Mouse (Mus musculus) adrenal gland (tissue): Measurements from ENCODE around the gene Muc5b.
"Not testable (repeated sequence)": the region's sequence is repeated elsewhere in the genome, so short reads cannot be mapped to it uniquely, and the experiment has no call there.

Experiments used
- intact Hi-C: fragments of 180-260 bp; cut with DNase I; formaldehyde crosslinking; loops from one replicate; pipeline ENCODE4 v1.15.1; 2025
- long read RNA-seq, 2 experiments: library from polyadenylated mRNA; unstranded; transcript quantifications; one replicate each; pipeline ENCODE4 v2.0.0; 2020; ENCODE audit warnings: borderline replicate concordance in 1 of 2; ENCODE audit not compliant: insufficient replicate concordance in 1 of 2

Gene Muc5b
- long read RNA-seq, experiment 1 = 0 reads
- long read RNA-seq, experiment 2 = 0 reads

DNA sequence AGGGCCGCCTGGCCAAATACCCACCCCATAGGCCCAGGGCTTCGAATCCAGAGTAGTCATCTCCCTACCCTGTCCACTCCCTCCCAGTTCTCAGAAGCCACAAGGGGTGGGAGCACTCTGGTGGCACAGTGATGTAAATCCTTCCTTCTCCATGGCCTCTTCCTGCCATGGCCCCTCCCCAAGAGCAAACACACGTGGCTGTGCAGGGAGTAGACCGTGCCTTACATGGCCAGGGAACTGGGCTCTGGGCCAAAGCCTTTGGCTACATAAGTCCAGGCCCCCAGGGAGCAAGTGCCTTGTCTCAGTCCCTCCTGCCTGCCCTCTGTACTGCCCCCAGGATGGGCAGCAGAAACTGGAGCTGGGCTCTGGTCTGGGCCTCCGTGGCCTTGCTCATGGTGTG is at the start of gene Muc5b:
Gene Muc5b, plus strand, starts transcription at position 292 of the 400 bp plus-strand sequence.
- intact Hi-C loops = no loop called here

DNA sequence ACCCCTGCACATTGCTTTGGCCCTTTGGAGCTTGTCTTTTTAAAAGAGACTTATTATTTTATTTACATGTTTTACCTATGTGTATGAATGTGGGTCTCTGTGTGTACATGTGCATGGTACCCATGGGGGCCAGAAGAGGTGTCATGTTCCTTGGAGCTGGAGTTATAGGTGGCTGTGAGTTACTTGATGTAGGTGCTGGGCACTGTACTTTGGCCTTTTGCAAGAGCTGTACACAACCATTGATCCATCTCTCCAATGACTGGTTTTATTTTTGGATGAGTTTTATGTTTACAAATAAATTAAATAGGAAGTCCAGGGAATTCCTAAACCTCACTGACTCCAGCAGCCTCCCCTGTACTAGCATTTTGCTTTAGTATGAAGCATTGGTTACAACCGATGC is 44.6 kb upstream of the Muc5b start:
- intact Hi-C loops = no loop called here

DNA sequence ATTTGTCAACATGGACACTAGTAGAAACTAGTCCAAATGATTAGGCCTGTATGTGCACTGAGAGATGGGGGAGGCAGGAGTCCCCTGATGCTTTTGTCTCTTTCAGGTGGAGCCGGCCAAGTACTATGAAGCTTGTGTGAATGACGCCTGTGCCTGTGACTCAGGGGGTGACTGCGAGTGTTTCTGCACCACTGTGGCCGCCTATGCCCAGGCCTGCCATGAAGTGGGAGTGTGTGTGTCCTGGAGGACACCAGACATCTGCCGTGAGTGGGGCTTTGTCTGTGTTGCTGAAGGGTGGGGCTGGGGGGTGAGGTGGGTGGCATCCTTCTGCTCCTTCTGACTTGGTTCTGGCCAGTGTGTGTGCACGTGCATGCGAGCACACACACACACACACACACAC is 35.7 kb upstream of the Muc5b start:
- intact Hi-C loops = no loop called here

DNA sequence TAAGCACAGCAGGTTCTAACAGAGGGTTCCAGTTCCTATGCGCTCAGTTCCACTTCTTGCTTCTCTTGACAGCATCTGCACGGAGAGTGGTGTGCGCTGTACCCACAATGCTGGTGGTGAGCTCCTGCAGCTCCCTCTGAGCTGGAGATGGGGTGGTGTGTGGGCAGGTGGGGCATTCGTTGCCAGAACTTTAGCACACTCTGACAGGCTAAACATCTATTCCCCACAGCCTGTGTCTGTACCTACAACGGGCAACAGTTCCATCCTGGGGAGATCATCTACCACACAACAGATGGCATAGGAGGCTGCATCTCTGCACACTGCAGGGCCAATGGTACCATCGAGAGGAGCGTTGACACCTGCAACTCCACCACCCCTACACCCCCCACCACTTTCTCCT is 33.5 kb upstream of the Muc5b start:
- intact Hi-C loops = no loop called here

DNA sequence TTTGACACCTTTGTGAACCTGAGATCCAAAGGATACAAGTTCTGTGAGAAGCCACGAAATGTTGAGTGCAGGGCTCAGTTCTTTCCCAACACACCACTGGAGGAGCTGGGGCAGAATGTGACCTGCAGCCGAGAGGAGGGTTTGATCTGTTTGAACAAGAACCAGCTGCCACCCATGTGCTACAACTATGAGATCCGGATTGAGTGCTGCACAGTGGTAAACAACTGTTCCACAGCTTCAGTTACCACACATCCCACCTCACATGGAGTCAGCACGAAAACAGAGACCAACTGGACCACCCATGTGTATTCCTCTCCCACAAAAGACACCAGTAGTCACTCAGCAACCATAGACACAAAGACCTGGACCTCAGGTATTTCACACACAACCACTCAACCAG is 31.0 kb upstream of the Muc5b start:
- intact Hi-C loops = not testable (repeated sequence)

DNA sequence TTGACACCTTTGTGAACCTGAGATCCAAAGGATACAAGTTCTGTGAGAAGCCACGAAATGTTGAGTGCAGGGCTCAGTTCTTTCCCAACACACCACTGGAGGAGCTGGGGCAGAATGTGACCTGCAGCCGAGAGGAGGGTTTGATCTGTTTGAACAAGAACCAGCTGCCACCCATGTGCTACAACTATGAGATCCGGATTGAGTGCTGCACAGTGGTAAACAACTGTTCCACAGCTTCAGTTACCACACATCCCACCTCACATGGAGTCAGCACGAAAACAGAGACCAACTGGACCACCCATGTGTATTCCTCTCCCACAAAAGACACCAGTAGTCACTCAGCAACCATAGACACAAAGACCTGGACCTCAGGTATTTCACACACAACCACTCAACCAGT is 28.9 kb upstream of the Muc5b start:
- intact Hi-C loops = not testable (repeated sequence)

DNA sequence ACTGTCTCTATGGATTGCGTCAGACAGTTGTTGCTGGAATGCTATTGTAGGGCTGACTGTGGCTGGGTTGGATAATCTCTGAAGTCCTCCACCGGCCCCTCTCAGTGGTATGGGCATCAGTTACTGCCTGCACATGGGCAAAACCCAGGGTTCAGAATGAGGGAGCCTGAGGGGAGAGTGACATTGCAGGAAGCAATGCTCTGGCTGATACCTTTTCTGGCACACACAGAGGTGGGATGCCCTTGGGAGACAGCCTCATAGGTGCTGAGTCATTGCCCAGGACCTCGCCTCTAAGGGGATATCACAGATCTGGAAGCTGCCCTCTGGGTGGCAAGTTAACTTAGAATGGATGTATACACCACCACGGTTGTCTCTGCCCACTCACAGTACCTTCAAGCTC is 25.5 kb upstream of the Muc5b start:
- intact Hi-C loops = no loop called here

DNA sequence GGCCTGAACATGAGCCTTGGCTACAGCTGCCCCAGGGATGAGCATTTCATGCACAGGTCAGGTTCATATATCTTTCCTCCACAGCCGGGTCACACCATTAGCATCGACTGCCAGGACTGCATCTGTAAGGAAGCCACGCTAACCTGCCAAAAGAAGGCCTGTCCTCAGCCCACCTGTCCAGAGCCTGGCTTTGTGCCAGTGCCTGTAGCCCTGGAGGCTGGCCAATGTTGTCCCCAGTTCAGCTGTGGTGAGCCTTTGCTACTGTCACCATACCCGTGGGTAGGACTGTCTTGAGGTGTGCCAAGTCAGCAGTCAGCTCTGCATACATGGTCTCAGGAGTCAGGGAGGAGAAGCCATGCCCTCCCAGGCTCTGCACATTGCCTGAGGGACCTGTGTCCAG is 23.5 kb upstream of the Muc5b start:
- intact Hi-C loops = no loop called here

DNA sequence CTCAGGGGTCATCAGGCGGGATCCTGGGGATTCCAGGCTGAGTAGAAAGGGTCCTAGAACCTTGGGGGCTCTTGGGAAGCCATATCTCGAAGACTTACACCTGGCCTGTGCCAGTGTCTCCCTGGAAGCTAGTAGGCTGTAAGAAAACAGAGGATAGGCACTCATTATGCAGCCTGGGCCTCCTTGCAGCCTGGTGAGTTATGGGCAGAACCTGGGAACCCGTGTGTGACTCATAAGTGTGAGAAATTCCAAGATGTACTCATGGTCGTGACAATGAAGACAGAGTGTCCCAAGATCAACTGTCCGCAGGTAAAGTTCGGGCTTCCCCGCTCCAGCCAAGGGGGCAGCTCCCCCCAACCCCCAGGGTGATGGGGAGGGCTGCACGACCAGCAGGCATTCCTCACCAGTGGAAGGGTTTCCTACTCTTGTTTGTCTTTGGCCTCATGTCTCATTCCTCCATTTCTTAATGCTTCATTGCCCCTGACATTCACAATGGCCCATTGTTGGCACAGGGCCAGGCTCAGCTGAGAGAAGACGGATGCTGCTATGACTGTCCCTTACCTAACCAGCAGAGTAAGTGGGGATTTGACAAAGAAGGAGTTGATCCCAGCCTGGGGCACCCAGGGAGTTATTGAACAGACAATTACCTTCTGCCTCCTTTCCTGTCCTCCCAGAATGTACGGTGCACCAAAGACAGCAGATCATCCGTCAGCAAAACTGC is 21.4 kb upstream of the Muc5b start:
- intact Hi-C loops = no loop called here

DNA sequence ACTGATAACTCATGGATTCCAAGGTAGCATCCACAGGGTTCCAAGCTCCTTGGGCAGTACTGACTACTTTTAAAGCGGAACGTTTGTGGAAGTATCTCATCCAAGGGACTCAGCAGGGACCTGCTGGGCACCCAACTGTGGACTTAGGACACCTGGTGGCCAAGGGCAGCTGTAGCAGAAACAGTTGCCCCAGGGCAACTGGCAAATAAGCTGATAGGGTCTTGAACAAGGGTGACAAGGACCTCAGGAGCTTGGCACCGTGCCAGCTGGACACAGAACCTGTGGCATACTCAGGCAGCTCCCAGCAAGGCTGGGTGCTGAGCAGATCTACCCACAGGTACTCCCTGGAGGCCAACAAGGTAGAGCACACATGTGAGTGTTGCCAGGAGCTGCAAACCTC is 20.6 kb upstream of the Muc5b start:
- intact Hi-C loops = no loop called here

DNA sequence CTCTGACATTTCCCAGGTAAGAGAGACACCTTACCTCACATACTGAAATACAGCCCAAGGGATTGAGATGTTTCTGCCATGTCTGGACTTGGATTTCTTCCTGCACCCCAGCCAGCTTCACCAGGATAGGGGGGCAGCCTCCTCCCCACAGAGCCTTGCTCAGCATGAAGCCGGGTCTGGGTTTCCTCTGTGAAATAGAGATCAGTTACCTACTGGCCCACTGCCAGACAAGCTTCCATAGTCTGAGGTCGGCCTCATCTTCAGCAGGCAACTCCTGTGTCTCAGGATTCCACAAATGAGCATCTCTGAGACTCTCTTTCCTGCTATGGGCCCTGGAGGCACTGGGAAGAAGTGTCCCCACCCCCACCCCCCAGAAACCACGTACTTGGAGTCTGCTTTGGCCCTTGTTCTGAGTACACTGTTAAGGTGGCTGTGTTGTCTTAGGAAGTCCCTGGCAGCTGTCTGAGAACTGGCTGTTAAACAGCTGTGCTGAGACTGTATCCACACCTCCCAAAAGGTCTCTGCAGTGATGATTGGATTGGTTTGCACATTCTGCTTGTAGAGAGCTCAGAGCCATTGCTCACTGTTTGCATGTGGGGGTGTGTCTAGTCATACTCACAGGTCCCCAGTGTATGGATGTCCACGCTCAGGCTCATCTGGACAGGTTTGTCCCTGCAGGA is 16.1 kb upstream of the Muc5b start:
- intact Hi-C loops = no loop called here

DNA sequence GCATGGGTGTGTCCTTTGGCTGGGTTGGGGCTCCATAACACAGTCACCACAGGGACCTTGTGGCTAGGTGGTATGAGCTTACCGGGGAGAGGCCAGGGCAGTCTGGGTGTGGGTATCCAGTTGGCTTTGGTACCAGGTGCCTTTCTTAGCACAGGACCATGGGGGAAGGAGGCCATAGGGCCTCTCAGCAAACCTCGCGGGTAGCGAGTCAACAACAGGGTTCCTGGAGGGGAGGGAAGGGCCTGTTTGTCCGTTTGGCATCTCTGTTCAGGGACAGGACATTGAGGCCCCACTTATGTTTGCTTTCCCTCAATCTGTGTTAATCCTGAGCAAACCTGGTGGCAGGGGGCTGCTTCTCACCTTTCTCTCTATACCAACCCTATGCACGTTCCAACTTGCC is 15.2 kb upstream of the Muc5b start:
- intact Hi-C loops = no loop called here

DNA sequence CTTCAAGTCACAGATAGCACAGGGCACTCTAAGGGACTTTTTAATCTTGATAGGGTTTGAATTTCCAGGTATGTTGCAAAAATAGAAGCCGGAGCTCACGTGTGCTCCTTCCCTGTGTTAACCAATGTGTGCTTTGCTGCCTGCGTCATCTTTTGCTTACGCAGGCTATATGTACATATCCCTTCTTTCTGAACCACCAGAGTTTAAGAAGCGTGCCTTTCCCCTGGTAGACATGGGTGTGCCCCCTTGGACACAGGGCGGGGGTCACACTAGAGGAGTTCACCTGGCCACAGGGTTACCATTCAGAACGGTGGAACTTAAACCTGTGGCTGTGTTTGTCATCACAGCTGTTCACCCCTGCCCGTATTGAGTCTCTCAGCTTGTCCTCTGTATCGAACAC is 14.5 kb upstream of the Muc5b start:
- intact Hi-C loops = no loop called here

DNA sequence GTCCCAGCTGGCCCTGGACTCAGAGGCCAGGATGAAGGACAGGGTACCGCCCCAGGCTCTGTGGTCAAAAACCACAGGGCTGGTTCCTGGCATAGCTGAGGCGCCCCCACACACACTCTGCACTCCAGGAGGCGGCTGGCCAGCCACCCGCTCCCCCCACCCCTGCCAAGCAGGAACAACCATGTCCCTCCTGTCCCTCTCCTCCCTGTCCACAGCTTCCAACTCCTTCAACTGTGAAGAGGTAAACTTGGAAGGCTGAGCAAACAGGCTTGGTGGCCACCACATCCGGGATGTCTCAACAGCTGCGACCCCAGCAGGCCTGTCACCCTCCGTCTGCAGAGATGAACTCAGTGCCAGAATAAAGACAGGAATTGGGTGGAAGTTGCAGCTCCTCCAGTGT is 2.9 kb upstream of the Muc5b start:
- intact Hi-C loops = no loop called here

DNA sequence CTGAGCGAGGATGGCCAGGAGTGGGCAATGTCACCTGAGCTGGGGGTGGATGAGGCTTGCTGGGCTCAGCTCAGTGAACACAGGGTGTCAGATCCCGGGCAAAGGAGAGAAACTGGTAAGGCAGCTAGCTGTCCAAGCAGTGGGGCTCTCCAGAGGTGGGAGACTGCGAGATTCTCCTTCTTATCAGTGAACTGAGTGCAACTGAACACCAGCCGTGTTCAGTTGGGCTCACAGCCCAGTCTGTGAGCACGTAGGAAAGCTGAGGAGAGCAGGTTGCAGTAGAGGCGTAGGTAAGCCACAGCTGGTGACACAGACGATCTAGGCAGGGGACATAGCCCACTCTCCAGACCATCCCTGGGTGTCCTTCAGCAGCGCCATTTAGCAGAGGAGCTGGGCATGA is 2.4 kb upstream of the Muc5b start:
- intact Hi-C loops = no loop called here

DNA sequence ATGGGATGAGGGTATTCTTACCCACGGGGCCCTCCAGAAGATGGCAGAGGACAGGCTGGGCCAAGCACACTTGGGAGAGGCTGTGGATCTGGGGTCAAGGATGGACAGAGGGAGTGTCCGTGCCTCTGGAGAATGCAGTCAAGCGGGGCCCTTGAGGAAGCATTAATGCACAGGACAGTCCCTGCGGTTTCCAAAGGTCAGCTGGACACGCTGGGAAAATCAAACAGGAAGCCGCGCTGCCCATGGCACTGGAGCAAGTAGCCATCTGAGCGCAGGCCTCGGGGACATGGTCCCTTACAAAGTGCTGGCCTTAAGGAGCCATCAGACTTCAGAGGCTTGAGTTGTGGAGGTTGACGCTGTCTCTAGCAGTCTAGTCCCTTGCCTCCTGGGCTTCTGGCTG is 1.5 kb downstream of the Muc5b start:
- intact Hi-C loops = no loop called here

DNA sequence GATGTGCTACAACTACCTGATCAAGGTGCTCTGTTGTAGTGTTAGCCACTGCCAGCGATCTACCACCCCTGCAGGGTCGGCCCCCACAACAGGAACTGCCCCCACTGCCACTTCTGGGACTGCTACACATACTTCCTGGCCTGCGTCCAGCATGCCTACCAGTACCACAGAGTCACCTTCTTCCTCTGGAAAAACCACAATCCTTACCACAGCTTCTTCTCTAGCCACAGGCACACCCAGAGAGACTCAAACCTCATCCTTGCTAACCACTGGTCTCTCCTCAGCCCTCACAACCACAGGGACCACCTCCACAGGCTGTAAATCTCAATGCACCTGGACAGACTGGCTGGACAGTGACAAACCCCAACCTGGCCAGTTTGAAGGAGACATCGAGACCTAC is 22.2 kb downstream of the Muc5b start:
- intact Hi-C loops = no loop called here

DNA sequence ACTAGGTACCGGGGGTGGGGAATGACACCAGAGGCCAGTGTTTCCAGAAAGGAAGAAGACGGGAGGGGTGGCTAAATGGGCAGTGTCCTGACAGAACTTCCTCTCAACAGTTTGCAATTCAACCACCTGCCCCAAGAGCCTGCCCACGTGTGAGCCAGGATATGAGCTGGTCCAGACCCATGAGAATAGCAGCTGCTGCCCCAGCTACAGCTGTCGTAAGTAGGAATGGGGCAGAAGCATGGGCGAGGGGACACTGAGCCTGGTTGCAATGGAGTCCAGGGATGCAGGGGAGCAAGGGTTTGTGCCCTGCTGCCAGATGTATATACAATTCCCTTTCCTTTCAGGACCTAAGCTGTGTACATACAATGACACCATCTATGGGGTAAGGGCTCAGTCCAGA is 30.8 kb downstream of the Muc5b start:
- intact Hi-C loops = no loop called here

DNA sequence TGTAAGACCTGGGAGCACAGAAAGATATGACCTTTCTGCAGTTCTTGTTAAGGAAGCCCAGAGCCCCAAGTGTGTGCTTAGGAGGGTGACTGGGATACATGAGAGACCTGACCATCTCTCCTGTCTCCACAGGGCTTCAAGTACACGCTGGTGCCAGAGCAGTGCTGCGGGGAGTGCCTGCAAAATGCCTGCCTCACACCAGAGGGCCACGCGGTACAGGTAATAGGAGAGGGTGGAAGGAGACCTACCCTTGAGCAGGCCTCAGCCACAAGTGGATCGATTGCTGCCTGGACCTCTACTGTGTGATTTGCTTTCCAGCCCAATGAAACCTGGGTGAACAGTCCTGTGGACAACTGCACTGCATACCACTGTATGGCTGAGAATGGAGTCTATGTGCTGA is 31.7 kb downstream of the Muc5b start:
- intact Hi-C loops = no loop called here

DNA sequence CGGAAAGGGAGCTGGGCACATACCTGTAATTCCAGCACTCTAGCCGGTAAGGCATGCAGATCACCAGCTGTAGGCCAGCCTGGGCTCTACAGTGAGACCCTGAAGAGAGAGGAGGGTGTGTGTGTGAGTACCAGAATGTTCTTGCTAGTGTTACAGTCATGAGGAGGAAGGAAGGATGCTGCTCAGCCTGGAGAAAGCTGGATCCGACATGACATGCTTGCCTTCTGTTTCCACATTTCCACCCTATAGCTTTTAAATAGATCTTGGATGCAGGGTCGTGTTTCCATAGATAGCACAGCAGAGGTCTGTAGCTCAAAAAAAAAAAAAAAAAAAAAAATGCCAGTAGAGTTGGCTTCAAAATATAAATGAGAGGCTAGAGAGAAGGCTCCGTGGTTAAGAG is 36.0 kb downstream of the Muc5b start:
- intact Hi-C loops = no loop called here

DNA sequence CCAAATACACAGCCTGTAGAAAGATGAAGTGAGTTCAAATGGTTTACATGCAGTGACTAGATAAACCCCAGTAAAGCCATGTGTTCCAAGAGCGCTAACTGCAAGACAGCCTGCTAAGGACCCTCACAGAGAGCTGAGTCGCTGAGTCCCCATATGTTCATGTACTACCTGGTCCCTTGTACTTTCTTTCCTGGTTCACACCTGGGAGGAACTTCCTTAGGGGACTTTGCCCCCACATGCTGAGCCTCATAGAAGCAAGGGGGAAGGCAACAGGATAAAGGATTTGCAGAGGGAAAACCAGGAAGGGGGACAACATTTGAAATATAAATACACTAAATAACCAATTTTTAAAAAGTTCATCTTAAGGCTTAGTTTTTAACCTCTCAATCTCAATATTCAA is 39.9 kb downstream of the Muc5b start:
- intact Hi-C loops = no loop called here

DNA sequence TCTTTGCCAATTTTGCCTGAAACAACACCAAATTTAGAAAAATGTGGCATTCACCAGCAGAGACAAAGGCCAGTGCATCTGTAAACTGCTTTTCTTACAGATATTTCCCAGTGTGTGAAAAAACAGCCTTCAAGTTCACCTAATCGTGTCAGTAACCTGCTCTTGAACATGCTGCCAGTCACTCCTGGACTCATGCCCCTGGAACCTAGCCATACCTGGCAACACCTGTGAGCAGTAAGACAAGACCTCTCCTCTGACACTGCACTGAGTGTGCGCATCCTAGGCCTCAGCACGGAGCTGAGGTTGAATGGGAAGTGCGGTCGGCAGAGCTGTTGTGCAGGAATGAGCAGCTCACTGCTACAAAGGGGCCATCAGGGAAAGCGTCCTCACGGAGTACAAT is 53.3 kb downstream of the Muc5b start:
- intact Hi-C loops = no loop called here

DNA sequence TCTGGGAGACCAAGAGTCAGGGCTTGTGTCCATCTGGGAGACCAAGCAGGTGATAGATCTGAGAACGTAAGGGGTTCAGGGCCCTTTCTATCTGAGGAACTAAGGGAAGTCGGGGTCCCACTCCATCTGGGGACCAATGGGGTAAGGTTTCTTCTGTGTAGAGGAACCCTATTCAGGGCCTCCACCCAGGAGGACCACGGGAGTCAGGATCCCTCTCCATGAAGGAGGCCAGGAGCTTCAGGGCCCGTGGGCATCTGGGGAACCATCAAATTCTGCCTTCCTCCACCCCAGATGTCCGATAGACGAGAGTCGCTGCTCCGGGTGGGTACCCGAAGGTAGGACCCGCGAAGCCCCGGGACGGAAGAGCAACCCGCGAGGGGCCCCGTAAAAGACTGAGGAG is 63.0 kb downstream of the Muc5b start:
- intact Hi-C loops = no loop called here
